Mouse (Mus musculus): Measurements from ENCODE around the gene Tdg. TPM values are rescaled to one million over a fixed set of nuclear protein-coding genes. Genes with fewer than 3 reads are reported as not detected.
A peak's percentile ranks its signal among the peaks of the same experiment; 100 is the strongest.

Gene Tdg
- polyA plus RNA-seq, 1 experiment = not detected

- H3K27ac ChIP-seq (ENCODE audit: insufficient read depth, low read depth, low read length) = no peak overlapping the region
- TF ChIP-seq POLR2A (IDR thresholded peaks at IDR 0.05; ENCODE audit: insufficient read depth, low read depth, low read length) = no peak
- no peak overlapping the region for H3K4me3 ChIP-seq (ENCODE audit: insufficient read depth, low read depth, low read length)
- WGBS = 85% methylated on average over 3 of the region's 3 CpGs
- no peaks in the 10 kb centered on the region for H3K4me1 ChIP-seq (ENCODE audit: control insufficient read depth, insufficient read depth, low read length)
These were observed 25.0 kb downstream of the Tdg start for GRCm38 (mm10) chr10:82654581-82654980.

GRCm38 (mm10) chr10:82661820-82662219 lies 32.2 kb downstream of the Tdg start:
- Histone ChIP-seq H3K4me3 (ENCODE audit: insufficient read depth, low read depth, low read length) (no peak overlapping the region), H3K4me1 (ENCODE audit: control insufficient read depth, insufficient read depth, low read length) (peaks cover 2% of the 10 kb centered on the region; the same call in 1 of the 2 replicates), H3K27ac (ENCODE audit: insufficient read depth, low read depth, low read length) (no peak overlapping the region)
- WGBS = 62% methylated on average over 8 of the region's 8 CpGs
- TF ChIP-seq CTCF (IDR thresholded peaks at IDR 0.05; ENCODE audit: insufficient read depth, low read depth, low read length) = no peak
- TF ChIP-seq POLR2A (IDR thresholded peaks at IDR 0.05; ENCODE audit: insufficient read depth, low read depth, low read length) = no peak

GRCm38 (mm10) chr10:82662267-82662990 lies 32.8 kb downstream of the Tdg start:
- Histone ChIP-seq H3K27ac (ENCODE audit: insufficient read depth, low read depth, low read length) (no peak overlapping the region), H3K4me1 (ENCODE audit: control insufficient read depth, insufficient read depth, low read length) (peaks cover 2% of the 10 kb centered on the region; the same call in 1 of the 2 replicates), H3K4me3 (ENCODE audit: insufficient read depth, low read depth, low read length) (no peak overlapping the region)
- TF ChIP-seq POLR2A (IDR thresholded peaks at IDR 0.05; ENCODE audit: insufficient read depth, low read depth, low read length) (no peak), CTCF (IDR thresholded peaks at IDR 0.05; ENCODE audit: insufficient read depth, low read depth, low read length) (no peak)
- 73% methylated on average over 14 of the region's 14 CpGs for WGBS

GRCm38 (mm10) chr10:82663289-82663688 lies 33.7 kb downstream of the Tdg start:
- WGBS = 89% methylated on average over 2 of the region's 2 CpGs
- Histone ChIP-seq H3K4me1 (ENCODE audit: control insufficient read depth, insufficient read depth, low read length) (peaks cover 2% of the 10 kb centered on the region; the same call in 1 of the 2 replicates), H3K27ac (ENCODE audit: insufficient read depth, low read depth, low read length) (no peak overlapping the region), H3K4me3 (ENCODE audit: insufficient read depth, low read depth, low read length) (no peak overlapping the region)
- TF ChIP-seq CTCF (IDR thresholded peaks at IDR 0.05; ENCODE audit: insufficient read depth, low read depth, low read length) (no peak), POLR2A (IDR thresholded peaks at IDR 0.05; ENCODE audit: insufficient read depth, low read depth, low read length) (no peak)

- Histone ChIP-seq H3K4me3 (ENCODE audit: insufficient read depth, low read depth, low read length) (no peak overlapping the region), H3K27ac (ENCODE audit: insufficient read depth, low read depth, low read length) (no peak overlapping the region), H3K4me1 (ENCODE audit: control insufficient read depth, insufficient read depth, low read length) (peaks cover 2% of the 10 kb centered on the region; the same call in 1 of the 2 replicates)
- no peak for TF ChIP-seq CTCF (IDR thresholded peaks at IDR 0.05; ENCODE audit: insufficient read depth, low read depth, low read length)
- no peak for TF ChIP-seq POLR2A (IDR thresholded peaks at IDR 0.05; ENCODE audit: insufficient read depth, low read depth, low read length)
- WGBS = 57% methylated on average over 3 of the region's 3 CpGs
These were observed 36.3 kb downstream of the Tdg start for GRCm38 (mm10) chr10:82665951-82666350.

GRCm38 (mm10) chr10:82666436-82667234 lies 37.0 kb downstream of the Tdg start:
- peak; percentile 60; the same call in 1 of the 2 replicates for TF ChIP-seq CTCF (IDR thresholded peaks at IDR 0.05; ENCODE audit: insufficient read depth, low read depth, low read length)
- TF ChIP-seq POLR2A (IDR thresholded peaks at IDR 0.05; ENCODE audit: insufficient read depth, low read depth, low read length) = no peak
- H3K27ac ChIP-seq (ENCODE audit: insufficient read depth, low read depth, low read length) = no peak overlapping the region
- H3K4me1 ChIP-seq (ENCODE audit: control insufficient read depth, insufficient read depth, low read length) = peaks cover 2% of the 10 kb centered on the region; the same call in 1 of the 2 replicates
- WGBS = 14% methylated on average over 22 of the region's 22 CpGs
- H3K4me3 ChIP-seq (ENCODE audit: insufficient read depth, low read depth, low read length) = peak overlapping the region; percentile 36

- no peak overlapping the region for H3K27ac ChIP-seq (ENCODE audit: insufficient read depth, low read depth, low read length)
- no peak for TF ChIP-seq CTCF (IDR thresholded peaks at IDR 0.05; ENCODE audit: insufficient read depth, low read depth, low read length)
- no peak for TF ChIP-seq POLR2A (IDR thresholded peaks at IDR 0.05; ENCODE audit: insufficient read depth, low read depth, low read length)
- H3K4me1 ChIP-seq (ENCODE audit: control insufficient read depth, insufficient read depth, low read length) = peaks cover 2% of the 10 kb centered on the region; the same call in 1 of the 2 replicates
- 87% methylated on average over 6 of the region's 6 CpGs for WGBS
- no peak overlapping the region for H3K4me3 ChIP-seq (ENCODE audit: insufficient read depth, low read depth, low read length)
These were observed 40.6 kb downstream of the Tdg start for GRCm38 (mm10) chr10:82670205-82670604.

- 71% methylated on average over 6 of the region's 6 CpGs for WGBS
- Histone ChIP-seq H3K27ac (ENCODE audit: insufficient read depth, low read depth, low read length) (no peak overlapping the region), H3K4me1 (ENCODE audit: control insufficient read depth, insufficient read depth, low read length) (no peaks in the 10 kb centered on the region), H3K4me3 (ENCODE audit: insufficient read depth, low read depth, low read length) (no peak overlapping the region)
- TF ChIP-seq POLR2A (IDR thresholded peaks at IDR 0.05; ENCODE audit: insufficient read depth, low read depth, low read length) (no peak), CTCF (IDR thresholded peaks at IDR 0.05; ENCODE audit: insufficient read depth, low read depth, low read length) (no peak)
These were observed 47.3 kb downstream of the Tdg start for GRCm38 (mm10) chr10:82676949-82677348.

- TF ChIP-seq CTCF (IDR thresholded peaks at IDR 0.05; ENCODE audit: insufficient read depth, low read depth, low read length) = no peak
- no peak for TF ChIP-seq POLR2A (IDR thresholded peaks at IDR 0.05; ENCODE audit: insufficient read depth, low read depth, low read length)
- H3K27ac ChIP-seq (ENCODE audit: insufficient read depth, low read depth, low read length) = no peak overlapping the region
- H3K4me1 ChIP-seq (ENCODE audit: control insufficient read depth, insufficient read depth, low read length) = no peaks in the 10 kb centered on the region
- H3K4me3 ChIP-seq (ENCODE audit: insufficient read depth, low read depth, low read length) = no peak overlapping the region
- WGBS = 76% methylated on average over 5 of the region's 5 CpGs
These were observed 51.1 kb downstream of the Tdg start for GRCm38 (mm10) chr10:82680769-82681168.
